Mouse (Mus musculus) granulocyte monocyte progenitor cell, adult 5-6 weeks (primary cell): ENCODE results near the gene Kat5. TPM values are rescaled to one million over a fixed set of nuclear protein-coding genes. Genes with fewer than 3 reads are reported as not detected.

Source experiments
- ATAC-seq: replicated peaks from 2 replicates; pipeline ENCODE4 v1.8.0; 2016; ENCODE audit warnings: mild to moderate bottlenecking, moderate TSS enrichment, inconsistent platforms; ENCODE audit not compliant: poor library complexity, severe bottlenecking
- total RNA-seq, 2 experiments: library from RNA; stranded (forward) in 1 of 2; stranded (reverse) in 1 of 2; fragments of 200-712, 200-1000 nt in 1 of 2; fragments of >200 nt in 1 of 2; fragmentation: Nextera tagmentation in 1 of 2; gene quantifications; 2 replicates each; pipeline ENCODE4 v1.2.3; 2014 to 2017

Kat5 gene
- total RNA-seq, 2 experiments from 2014 or later: 52.2 to 60.2 TPM

DNA sequence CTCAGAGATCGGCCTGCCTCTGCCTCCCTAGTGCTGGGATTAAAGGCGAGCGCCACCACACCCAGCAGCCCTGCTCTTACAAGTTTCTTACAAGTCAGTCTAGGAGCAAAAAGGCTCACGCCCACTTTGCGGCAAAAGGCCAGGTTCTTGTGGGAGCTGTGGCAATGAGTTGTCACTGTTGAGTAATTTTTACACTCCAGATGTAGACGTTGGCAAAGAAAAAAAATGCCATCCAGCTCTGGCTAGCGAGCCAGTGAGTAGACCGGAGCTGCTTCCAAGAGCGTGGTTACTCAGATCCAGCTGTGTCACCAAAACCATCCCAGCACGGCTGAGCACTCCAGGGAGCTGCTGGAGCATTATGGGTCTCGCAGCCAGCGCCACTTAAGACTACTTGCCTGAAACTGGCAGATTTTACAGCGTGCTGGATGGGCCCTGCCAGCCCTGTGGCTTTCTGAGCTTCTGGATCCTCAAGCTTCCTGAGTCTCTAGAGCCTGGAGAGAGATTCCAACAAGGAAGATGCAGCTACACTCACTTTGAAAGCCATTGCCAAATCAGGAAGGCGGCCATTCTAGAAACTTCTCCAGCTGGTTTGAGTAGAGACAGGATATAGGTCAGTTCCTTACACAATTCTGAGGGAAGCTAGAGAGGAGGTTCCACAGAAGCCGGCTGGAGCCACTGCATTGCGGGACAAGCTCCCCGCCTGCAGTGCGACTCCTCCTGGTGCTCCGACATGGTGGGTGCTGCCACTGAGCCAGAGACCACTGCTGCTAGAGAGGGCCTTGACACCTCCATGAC is 37.5 kb downstream of the Kat5 start:
- ATAC-seq: peak; percentile 49

GRCm38 (mm10) chr19:5571831-5572230 is 38.2 kb downstream of the Kat5 start:
- peak; percentile 63 for ATAC-seq

- no peak for ATAC-seq
Measured at GRCm38 (mm10) chr19:5570353-5571246, 39.4 kb downstream of the Kat5 start.

DNA sequence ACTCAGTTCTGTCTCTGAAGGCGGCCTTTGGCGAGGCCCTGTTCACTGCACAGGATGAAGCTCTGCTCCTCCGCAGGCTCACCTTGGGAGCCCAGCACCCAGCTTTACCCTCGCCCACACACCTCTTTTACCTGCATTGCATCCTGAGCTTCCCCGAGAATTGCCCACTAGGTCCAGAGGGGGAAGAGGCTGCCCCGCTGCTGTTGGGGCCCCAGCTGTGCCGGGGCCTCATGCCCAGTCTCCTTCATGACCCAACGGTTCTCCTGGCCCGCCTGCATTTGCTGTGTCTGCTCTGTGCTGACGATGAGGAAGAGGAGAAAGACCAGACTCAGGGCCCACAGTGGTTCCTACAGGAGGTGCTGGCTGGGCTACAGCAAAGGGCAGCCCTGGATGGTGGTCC is 40.5 kb downstream of the Kat5 start:
- ATAC-seq: no peak

DNA sequence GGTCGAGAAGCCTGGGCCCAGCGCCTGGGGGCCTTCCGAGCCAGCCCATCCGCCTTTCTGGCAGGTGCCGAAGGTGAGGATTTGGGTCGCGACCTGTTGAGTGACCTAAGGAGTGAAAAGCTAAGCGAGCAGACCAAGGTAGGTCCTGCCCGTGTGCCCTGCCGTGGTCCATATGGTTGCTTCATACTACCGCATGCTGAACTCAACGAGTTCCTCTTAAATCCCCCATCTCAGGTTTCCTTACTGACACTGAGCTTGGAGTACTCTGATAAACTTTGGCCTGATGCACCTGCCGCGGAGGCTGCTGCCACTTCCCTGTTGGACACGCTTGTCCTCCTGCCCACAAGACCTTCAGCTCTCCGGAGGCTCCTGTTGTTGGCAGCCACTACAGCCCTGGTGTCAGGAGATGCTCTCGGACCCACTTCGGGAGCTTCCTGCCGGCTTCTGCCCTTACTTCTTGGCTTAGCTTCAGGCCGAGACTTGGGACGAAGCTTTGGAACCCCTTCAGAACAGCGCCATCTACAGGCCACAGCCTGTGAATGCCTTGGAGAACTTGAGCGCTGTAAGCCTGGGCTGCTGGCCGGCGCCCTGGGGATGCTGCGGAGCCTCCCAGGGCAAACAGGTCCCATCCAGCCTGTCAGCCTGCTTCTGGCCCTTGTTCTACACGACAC is 41.4 kb downstream of the Kat5 start:
- 0 out of 2 replicates have a peak, but pooled peaks have one; percentile 12 for ATAC-seq

DNA sequence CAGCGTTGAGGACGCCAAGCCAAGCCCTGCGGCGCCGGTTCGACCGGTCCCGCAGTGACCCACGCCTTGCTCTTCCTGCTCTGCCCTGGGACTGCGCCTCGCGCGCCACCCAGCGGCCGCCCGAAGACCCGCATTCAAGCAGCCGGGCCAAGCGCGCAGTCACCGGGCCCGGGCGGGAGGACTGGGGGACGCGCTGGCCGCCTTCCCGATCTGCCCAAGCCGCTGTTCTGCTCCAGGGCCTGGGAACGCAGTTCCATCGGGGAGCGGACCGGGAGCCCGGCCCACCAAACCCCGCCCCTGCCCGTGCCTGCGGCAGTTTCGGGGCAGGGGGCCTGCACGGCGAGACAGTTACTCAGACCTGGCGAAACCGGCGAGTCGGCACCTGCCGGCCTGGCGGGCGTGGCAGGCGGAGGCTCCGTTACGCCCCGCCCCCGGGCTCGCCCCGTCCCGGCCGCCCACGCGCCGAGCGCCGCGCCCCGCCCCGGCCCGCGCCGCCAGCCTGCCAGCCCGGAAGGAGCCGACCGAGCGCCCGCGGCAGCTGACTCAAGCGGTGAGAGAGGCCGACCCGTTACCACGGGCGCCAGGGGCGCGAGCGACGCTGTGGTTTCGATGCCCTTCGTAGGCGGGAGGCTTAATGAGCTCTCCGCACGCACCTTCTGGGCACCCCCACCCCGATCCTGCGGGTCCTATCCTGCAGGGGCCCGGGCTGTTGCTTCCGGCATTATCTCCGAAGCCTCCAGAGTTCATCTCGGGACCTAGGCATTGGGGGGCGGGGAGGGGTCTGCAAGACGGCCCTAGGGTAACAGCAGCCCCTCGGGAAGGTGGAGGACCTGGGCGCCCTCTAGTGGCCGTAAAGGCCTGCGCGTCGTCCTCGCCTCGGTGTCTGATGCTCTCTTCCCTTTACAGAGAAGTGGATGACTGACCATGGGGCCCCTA is 42.2 kb downstream of the Kat5 start, which contains the start of gene Ap5b1:
Gene Ap5b1 (plus strand): TSS at position 492 of the 936 bp plus-strand sequence.
- peak; percentile 33 for ATAC-seq

GRCm38 (mm10) chr19:5567180-5567533 is 42.9 kb downstream of the Kat5 start:
- ATAC-seq: no peak

- ATAC-seq: no peak
Measured at GRCm38 (mm10) chr19:5566316-5566715, 43.7 kb downstream of the Kat5 start.

DNA sequence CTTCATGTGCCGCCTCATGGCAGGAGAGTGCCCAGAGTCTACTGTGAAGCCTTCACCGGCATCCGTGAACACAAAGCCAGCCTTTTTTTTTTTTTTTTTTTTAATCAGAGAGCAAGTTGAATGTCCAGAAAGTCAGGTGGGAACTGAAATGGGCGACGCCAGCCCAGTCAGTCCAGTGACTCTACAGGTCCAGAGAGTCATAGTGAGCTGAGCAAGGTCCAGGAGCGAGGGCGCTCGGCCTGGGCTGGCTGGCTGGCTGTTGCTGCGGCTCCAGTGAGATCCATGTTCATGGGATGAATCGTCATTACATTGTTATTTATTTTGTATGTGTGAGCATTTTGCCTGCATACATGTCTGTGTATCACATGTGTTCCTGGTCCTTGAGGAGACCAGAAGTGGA is 47.3 kb downstream of the Kat5 start:
- no peak for ATAC-seq

- no peak for ATAC-seq
Measured at GRCm38 (mm10) chr19:5561886-5562285, 48.2 kb downstream of the Kat5 start.

- ATAC-seq: no peak
Measured at GRCm38 (mm10) chr19:5561252-5561790, 48.7 kb downstream of the Kat5 start.

DNA sequence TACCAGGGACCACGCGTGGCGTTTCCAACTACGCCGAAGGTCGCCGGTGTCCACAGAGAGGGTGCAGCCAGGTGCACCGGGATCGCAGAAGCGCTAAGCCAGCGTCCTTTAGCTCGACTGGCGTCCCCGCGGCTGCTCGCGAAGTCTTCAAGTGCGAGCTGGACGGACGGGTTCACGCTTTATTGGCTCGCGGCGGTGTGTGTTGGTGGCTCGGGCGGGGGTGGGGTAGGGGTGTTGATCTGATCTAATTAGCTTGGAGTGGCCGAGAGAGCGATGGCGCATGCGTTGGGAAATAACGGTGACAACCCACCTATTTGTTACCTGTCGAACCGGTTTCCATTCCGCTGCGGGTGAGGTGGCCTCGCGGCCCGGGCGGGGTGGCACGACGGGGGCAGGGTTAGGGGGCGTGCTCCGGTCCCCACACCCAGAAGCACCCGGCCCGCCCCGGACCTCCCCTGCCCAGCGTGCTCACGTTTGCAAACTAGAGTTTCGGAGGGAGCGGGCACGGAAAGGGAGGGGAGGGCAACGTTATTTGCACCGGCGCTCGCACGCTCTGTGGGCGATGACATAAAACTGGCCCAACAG is 49.5 kb downstream of the Kat5 start, which contains the start of gene Ovol1:
Gene Ovol1 (minus strand): TSS at position 190 of the 585 bp plus-strand sequence.
- no peak; the same call in 1 of the 2 replicates for ATAC-seq

DNA sequence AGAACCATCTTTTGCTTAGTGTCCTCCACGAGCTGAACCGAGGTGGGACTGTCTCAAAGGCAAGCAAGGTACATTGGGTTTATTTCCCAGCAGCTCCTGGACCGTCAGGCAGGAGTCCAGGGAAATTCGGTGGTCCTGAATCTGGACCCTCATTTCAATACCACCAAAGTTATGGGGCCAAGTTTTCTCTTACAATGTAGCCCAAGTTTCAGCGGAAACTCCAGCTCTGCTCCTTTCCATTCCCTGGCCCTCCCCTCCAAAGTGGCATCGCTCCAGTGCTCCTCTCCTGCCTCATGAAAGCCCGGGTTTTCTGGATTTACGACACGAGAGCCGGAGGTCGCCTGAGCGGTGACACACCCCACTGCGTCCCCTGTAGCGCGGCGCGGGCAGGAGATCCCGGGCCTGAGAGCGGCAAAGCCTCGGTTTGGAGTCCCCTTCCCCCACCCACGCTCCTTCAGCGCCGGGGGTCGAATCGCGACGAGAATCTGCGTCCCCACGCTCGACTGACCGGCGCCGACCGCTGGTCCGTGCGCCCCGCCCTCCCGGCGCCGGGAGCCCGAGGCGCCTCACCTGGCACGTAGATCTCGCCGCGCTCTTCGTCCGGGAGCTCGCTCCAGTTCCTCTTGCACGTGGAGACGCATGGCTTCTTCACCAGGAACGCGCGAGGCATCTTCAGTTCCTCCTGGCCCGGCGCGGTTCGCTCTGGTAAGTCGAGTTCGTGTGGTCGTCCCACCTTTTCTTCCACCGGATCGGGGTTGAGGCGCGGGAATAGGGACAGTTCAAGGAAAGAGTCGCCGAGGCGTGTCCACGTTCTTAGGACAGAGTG is 50.2 kb downstream of the Kat5 start:
- peak; percentile 25; the same call in 1 of the 2 replicates for ATAC-seq

DNA sequence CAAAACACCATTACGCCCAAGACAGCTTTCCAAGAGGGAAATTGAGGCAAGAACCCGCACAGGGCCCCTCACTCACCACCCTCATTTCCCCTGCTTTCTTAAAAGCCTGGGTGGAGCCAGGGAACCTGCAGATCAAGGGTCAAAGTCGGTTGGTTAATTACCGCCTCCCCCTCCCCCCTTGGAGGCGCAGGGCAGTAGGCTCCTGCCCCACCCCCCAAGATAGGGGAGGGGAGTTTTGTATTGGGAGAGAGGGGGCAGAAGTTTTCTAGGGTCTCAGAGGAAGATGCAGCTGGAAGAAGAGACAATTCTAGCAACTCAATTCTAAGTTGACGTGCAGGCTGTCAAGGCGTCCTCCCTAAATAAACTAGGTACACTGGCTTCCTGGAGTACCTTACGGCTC is 50.8 kb downstream of the Kat5 start:
- ATAC-seq: no peak

- no peak for ATAC-seq
Measured at GRCm38 (mm10) chr19:5558770-5559169, 51.3 kb downstream of the Kat5 start.

GRCm38 (mm10) chr19:5558169-5558568 is 51.9 kb downstream of the Kat5 start:
- ATAC-seq: no peak

DNA sequence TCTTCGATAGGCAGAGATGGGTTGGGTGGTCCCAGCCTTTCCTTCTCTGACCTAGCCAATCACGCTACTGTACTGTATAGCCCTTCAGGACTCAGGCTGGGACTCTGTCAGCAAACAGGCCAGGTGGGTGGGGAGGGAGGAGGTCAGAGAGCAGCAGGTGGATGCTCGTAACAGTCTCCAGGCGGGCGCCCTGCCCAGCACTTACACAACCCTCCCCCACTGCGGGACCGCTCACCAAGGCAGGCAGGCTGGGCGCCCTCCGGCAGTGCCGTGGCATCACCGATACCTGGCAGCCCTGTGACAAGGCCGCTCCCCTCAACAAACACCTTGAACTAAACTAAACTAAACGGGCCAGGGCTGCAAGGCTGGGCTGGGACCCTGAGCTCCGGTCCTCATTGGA is 55.8 kb downstream of the Kat5 start:
- no peak for ATAC-seq

DNA sequence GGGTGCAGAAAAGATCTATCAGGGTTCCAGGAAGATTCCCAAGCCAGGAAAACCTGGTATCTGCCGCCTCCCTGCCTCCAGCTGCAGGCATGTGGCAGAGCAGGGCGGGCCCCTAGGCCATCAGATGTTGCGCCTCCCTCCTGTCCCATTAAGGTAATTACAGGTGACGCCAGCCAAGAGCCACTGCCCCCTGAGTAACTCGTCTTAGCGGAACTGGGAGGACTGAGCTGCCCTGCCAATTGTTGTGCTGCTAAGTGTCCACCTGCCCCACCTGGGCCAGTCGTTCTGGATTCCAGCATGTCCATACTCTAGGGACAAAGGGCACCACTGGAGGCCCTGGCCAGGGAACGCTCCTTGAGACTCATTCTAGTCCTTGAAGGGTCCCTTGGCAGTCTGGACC is 56.2 kb downstream of the Kat5 start:
- no peak for ATAC-seq
